Mouse (Mus musculus): ENCODE data around the gene Gm10518. TPM values are rescaled to one million over a fixed set of nuclear protein-coding genes. Genes with fewer than 3 reads are reported as not detected.

Gene Gm10518
- 0.14 and 0.16 TPM in 2 replicates for polyA plus RNA-seq (2015; fragmentation: Nextera tagmentation; extraction: Ambion mirVana)

DNA sequence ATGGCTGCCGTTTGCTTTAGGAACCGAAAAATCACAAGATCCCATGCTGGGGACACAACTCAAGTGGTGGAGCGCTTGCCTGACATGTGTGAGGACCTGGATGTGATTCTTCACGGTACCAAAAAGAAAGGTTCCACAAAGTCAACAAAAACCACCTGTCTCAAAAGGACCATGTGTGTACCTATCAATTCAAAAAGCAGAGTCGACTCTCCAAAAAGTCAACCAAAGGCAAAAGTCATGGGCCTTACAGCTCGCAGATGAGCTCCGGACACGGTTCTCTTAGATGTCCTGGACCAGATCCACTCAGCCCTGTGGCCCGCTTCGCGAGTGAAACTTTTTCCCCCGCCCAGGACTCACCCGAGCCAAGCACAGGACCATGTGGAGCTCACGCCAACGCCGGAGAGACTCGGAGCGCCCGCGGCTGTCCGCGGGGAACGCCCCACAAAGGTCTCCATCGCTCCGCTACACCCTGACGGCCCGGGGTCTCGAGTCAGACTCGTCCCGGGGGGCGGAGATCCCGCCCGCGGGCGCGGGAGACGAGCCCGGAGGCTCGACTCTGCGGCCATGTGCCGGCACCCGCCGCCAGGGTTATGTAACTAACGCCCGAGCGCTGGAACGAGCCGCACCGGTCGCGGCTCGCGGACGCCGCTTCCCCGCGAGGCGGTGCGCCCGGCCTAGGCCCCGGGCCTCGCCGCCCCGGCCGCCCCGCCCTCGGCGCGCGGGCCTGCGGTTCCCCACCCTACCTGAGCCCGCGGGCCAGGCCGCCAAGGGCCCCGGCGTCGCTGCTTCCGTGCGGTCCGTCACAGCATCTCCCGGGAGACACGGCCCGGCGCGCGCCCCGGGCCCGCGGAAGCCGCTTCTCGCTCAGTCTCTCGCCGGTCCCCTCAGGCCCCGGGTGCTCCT is at the start of gene Gm10518:
Gene Gm10518 (plus strand): TSS at position 767 of the 903 bp plus-strand sequence.

DNA sequence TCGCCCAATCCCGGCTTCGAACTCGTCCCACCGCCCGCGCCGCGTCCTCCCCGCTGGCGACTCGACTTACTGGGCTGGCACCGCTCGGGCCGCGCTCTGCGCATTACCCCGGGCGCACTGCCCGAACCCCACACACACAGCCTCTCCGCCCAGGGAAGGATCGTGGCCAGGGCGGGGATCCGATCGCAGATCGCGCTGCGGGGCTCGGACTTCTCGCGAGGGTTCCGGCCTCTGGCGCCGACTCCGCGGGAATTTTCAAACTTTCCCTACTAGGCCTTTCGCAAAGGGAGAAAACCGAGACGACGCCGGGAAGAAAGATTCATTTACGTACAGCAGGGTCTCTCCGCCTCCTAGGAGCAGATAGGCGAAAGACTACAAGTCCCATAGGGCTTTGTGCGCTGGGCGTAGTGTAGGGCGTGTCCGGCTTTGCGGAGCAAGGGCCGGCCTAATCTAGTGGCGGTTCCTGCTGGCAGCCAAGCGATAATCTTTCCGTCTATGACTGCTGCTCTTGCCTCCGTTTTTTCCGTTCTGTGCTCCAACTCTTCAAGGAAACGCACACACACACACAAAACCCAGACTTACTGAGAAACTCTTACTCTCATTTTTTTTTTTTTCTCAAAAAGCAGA is 450 bp downstream of the Gm10518 start, which contains the start of gene Ahctf1:
Gene Ahctf1 (minus strand): TSS at position 168 of the 627 bp plus-strand sequence.

Other genes starting within 250 kb of the Gm10518 start
- gene Sccpdh, start 135.2 kb upstream of the Gm10518 start, polyA plus RNA-seq (2015; fragmentation: Nextera tagmentation; extraction: Ambion mirVana), result 14.0 and 19.5 TPM in 2 replicates
- not detected in 2 replicates for gene Kif28, start 58.1 kb upstream of the Gm10518 start, polyA plus RNA-seq (2015; fragmentation: Nextera tagmentation; extraction: Ambion mirVana)
- gene Ahctf1, start 304 bp downstream of the Gm10518 start, polyA plus RNA-seq (2015; fragmentation: Nextera tagmentation; extraction: Ambion mirVana), result 25.1 and 27.5 TPM in 2 replicates
- 13.5 and 14.7 TPM in 2 replicates for gene Cdc42bpa, start 157.1 kb downstream of the Gm10518 start, polyA plus RNA-seq (2015; fragmentation: Nextera tagmentation; extraction: Ambion mirVana)